Mouse (Mus musculus) embryo, embryonic 11 days (tissue): Measurements from ENCODE around the gene Pafah1b3.

Experiments
- DNase-seq: peaks from one replicate; pipeline ENCODE4 v3.0.0-alpha.2; 2015

Gene Pafah1b3

DNA sequence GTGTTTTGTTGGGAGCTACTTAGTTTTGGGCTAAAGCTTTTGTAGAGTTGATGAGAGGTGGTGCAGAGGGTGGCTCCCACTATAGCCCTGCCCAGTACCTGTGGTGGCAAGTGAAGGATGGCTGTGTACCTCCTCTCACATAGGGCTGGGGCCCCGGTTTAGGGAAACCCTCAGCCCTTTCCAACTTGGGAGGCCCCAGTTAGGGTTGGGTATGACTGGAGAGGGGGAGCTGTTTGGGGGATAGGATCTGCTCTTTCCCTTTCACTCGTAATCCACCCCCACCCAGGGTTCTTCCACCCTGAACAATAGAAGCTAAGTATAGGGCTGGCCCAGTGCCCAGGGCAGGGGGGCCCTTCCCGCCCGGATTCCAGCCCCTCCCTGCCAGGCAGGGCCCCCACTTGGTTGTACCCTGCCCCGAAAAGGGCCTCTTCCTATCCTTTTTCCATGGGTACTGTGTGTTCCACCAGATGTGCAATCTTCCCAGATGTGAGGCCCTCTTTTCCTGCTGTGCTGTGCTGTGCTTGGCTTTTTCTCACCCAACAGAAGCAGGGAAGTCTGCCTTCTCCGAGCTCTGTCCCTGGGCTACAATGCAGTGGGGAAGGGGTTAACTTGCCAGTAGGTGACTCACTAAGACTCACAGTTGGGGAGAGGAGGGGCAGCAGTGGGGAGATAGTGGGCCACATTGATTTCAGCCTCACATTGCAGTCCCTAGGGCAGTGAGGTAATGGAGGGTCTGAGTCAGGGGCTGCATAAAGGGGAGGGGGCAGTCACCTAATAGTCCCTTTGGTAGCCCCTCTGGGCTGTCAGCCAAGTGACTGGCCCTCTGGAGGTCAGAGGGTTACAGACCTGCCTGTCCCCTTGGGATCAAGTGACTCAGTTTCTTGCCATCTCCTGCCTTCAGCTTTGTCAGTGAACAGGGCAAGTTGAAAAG is 17.7 kb downstream of the Pafah1b3 start:
- DNase-seq: peak; percentile 63

DNA sequence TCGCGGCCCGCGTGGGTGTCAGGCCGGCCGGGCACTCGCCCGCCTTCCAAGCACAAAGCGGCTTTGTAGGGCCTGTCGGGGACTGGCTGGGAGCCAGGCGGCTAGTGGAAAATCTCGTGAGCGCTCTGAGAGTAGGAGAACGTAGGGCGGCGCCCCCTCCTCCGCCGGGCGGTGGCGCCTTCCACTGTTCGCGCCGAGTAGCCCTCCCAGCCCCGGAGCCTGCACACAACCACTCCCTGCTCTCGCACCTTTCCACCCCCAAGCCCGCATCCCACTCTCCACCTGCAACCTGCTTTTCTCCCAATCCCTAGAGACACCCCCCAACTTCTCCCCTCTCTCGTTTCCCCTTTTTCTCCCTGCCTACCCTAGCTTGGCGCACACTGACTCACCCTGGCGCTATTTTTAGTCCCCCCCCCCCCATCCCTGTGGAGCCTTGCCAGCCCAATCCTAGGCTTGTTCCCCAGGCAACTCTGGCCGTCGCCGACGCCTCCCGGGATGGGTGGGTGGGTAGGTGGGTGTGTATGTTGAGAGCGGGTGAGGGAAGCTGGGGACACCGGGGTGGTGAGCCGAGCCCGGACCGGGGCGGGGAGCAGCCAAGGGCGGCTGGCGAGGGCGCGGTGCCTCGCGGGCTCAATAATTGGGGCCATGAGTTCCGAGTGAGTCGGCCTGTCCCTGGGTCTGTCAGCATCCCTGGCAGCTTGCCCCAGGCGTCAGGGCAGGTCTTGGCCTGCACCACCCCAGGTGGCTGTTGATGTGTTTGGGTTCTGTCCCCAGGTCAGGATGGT is 18.5 kb downstream of the Pafah1b3 start:
- peak; percentile 92 for DNase-seq

DNA sequence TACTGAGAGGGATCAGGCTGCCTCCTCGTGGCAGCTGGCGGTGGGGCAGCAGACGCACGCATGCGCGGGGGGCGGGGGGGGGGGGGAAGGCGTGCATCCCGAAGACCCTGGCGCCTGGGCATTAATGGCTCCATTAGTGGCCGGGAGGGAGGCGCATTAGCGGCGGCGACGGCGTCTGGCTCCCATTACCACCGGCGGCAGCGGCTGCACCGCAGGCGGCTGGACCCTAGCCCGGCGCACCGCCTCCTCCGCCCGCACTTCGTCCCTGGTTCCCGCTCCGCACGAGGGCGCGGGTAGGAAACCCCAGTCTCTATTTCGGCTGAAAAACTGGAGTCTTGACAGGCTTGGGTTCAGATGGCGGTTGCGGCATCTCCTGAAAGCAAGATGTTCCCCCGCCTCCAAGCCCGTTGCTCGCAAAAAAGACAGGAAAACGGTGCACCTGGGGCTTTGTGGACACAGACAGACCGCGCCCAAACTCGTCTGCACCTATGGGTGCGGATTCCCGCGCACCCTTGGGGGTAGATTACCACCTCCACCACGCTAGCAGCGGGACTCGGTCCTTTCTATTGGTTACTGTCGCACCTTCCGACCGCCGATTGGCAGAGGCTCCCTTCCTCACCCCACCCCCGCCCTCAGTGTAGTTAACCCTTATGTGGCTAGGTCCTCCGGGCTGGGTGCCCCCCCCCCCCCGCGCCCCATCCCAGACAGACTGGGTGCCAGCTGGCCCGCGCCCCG is 19.3 kb downstream of the Pafah1b3 start:
- DNase-seq: peak; percentile 90

DNA sequence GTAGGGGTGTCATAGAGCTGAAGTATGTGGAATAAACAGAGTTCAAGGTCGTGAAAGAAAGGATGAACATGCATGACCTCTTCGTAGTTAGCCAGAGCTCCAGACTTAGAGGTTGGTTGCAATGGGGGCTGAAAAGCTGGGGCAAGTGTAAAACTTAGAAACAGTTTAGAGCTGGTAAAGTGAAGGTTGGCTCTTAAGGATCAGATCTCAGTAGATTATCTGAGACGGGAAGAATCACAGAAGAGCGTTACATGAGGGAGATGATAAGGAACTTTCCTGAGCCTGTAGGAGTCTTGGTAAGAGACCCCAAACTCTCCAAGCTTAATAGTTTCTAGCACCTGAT is 19.8 kb downstream of the Pafah1b3 start:
- no peak for DNase-seq

DNA sequence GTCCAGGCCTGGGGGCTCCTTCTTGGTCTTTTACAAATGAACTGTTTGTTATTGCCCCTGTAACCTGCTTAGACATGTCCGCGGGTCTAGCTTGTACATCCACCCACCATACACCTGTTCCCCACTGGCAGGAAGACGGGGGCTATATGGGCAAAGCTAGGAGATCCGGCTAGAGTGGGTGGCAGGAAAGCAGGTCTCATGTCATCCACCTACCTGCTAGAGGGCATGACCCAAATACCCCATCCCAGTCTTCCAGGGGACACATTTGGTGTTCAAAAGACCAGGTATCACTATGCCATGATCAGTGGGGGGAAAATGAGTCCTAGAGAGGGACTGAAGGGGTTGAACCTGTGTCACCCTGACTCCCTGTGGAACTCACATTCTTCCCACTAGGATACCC is 20.4 kb downstream of the Pafah1b3 start:
- no peak for DNase-seq

DNA sequence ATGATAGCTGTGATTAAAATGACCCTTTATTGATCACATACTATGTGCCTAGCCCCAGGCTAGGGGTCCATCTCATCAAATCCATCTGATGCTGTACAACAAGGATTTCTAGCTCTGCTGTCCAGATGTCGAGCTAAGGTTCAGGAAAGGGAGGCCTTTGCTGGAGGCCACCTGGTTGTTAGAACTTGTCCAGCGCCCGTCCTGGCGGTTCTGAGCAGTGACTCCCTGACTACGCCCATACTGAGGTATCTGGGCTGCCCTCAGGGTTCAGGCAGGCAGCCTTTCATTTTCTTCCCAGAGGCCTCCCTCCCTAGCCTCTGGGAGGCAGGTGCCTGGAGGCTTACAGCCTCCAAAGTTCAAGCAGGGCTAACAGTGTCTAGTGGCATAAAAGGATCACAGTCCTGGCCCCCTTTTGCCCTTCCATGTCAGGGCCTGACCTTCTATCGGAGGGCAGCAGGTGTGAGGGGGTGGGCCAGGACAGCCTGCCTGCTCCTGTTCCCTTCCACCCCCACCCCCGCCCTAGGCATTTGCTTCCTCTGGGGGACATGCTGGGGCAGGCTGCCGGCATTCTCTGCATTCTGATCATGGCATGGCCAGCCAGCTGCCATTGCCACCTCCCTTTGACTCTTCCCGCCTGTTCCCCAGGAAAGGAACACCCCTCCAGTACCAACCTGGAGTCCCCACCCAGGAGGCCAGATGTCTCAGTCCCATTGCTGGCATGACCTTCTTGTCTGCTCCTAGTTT is 22.1 kb downstream of the Pafah1b3 start:
- DNase-seq: no peak

DNA sequence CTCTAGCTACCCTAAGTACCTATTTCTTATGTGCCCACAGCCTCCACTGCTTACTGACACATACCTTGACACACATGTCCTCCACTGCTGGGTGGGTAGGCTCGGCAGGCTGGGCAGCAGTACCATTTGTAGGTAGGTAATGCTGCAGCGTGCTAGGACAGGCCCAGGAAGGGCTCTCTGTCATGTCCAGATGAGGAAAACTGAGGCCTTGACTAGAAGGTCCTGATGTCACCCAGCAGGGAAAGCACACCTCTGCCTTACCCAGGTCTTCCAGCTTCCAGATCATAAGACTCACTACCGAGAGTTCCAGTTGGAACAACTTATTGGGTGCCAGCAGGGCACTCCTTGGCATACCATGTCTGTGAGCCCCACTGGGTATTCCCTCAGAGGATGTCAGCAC is 22.8 kb downstream of the Pafah1b3 start:
- no peak for DNase-seq

DNA sequence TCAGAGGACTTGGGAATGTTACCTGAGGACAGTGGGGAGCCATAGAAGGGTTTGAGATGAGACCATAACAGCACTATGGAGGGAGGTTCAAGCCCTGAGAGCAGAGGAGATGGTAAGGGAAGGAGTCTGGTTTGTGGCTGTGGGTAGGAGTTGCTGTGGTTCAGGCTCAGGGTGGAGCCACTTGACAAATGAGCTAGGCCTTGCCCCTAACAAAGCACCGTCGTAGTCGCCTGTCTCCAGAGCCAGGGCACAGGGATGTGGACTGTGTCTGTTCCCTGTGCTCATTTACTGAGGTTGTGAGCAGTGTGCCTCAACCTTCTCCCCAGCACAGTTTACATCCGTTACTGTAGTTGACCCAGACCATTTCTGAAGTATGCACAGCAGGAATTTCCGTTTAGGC is 23.2 kb downstream of the Pafah1b3 start:
- DNase-seq: no peak

DNA sequence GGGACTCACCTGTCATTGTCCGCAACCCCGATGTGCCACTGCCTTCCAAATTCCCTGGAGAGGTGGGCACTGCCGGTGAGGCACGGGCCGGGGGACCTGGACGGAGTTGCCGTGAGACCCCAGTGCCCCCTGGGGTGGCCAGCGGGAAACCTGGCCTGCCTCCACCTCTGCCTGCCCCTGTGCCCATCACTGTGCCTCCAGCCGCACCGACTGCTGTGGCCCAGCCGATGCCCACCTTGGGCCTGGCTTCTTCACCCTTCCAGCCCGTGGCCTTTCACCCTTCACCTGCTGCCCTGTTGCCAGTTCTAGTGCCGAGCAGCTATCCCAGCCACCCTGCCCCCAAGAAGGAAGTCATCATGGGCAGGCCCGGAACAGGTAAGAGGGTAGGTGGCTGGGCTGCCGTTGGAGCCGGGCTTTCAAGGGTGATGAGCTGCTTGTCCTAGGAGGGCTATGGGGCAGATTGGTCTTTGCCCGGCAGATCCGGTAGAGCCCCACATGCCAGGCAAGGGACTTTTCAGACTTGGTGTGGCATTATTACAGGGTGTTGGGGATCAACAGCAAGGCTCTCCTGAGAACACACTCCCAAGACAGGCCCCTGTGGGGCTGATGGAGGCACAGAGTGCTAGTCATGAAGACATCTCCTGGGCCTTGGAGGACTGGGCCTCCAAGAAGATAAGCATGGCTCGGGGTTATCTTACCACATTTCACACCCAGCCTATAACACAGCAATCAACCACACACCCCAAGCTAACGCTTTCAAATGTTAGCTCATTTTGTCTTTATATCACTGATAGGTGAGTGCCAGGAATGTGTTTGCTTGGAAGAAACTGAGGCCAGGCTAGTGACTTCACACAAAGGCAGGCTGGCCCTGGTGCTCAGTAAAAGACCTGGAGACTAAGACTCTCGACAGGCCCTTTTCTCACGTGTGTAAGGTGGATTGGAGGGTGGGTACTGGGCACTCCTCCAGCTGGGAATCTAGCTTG is 24.2 kb downstream of the Pafah1b3 start:
- no peak for DNase-seq

DNA sequence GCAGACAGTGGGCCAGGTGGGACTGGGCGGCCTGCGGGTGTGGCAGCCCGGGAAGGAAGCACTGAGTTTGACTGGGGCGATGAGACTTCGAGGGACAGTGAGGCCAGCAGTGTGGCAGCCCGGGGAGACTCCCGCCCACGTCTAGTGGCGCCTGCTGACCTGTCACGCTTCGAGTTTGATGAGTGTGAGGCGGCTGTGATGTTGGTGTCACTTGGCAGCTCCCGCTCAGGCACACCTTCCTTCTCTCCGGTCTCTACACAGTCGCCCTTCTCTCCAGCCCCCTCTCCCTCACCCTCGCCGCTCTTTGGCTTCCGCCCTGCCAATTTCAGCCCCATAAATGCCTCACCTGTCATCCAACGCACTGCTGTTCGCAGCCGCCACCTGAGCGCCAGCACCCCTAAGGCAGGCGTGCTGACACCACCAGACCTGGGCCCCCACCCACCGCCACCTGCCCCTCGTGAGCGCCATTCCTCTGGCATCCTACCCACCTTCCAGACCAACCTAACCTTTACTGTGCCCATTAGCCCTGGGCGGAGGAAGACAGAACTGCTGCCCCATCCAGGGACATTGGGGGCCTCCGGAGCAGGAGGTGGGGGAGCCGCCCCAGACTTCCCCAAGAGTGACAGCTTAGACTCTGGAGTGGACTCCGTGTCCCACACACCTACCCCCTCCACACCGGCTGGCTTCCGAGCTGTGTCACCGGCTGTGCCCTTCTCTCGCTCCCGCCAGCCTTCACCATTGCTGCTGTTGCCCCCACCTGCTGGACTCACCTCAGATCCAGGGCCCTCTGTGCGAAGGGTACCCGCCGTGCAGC is 25.1 kb downstream of the Pafah1b3 start:
- DNase-seq: no peak

DNA sequence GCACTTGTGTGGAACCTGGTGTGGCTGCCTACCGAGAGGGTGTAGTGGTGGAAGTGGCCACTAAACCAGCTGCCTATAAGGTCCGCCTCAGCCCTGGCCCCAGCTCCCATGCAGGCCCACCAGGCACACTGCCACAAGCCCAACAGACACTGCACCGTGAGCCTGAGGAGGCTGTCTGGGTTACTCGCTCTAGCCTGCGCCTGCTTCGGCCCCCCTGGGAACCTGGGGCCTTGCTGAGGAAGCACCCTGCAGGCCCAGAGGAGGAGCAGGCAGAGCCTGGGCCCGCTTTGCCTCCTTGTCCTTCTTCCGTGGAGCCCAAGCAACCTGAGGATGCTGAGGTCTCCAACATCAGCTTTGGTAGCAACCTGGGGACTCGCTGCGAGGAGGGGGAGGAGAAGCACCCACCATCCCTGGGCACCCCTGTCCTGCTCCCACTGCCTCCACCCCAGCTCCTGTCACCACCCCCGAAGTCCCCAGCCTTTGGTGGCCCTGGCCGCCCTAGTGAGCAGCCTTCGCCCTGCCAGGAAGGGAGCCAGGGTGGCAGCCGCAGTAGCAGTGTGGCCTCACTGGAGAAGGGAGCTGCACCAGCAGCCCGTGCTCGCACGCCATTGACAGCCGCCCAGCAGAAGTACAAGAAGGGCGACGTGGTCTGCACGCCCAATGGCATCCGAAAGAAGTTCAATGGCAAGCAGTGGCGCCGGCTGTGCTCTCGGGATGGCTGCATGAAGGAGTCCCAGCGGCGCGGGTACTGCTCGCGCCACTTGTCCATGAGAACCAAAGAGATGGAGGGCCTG is 25.9 kb downstream of the Pafah1b3 start:
- no peak for DNase-seq

DNA sequence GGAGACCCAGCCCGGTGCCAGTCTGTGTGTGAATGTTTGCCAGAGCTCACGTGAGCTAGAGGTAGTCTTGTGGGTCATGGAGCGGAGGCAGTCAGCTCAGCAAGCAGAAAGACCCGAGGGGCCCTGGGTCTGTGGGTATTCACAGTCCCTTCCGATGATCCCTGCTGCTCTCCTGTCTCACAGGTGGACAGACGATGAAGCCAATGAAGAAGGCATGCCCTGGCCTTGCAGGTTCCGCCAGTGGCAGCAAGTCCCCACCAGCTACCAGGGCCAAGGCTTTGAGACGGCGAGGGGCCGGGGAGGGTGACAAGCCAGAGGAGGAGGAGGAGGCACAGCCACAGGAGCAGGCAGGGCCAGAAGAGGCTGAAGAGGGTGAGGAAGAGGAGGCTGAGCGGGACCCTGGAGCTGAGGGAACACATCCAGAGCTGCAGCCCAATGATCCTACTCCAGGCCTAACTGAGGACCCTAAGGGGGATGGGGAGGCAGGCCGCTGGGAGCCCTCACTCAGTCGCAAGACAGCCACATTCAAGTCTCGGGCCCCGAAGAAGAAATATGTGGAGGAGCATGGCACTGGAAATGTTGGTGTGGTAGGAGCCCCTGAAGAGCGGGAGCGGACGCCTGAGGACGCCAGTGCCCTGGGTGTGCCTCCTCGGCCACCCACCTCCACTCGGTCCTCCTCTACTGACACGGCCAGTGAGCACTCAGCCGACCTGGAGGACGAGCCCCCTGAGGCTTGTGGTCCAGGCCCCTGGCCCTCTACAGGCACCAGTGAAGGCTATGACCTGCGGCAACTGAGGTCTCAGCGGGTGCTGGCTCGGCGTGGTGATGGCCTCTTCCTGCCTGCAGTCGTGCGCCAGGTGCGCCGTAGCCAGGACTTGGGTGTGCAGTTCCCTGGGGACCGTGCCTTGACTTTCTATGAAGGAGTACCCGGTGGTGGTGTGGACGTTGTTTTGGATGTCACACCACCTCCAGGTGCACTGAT is 26.8 kb downstream of the Pafah1b3 start:
- no peak for DNase-seq

DNA sequence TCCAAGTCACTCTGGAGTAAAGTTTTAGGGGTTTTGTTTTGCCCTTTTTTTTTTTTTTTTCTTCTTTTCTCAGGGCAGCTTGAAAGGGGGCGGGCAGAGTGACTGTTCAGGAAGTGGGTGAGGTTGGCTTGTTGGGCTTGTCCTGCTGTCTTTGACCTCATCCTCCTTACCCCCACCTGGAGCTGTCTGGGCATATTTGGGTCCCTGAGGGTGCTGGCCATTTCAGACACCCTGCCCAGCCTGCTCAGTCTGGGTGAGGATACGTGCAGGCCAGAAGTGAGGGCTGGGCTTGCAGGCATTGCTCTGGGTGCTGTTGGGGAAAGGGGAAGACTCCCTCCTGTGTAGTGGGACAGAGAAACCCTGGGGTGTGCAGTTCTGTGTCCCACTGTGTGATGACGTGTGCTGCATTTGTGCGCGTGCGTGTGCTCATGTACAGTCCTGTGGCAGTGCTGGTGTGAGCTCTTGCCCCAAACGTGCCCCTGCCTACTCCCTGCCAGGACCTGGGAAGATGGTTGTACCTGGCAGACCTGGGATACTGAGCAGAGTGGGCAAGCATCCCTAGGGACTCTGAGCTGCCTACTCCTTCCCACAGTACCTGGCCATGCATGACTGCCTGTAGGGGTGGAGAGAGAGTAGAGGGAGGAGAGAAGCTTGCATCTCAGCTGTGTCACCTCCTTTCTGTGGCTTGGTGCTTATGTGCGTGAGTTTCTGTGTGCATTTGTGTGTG is 28.1 kb downstream of the Pafah1b3 start:
- no peak for DNase-seq

DNA sequence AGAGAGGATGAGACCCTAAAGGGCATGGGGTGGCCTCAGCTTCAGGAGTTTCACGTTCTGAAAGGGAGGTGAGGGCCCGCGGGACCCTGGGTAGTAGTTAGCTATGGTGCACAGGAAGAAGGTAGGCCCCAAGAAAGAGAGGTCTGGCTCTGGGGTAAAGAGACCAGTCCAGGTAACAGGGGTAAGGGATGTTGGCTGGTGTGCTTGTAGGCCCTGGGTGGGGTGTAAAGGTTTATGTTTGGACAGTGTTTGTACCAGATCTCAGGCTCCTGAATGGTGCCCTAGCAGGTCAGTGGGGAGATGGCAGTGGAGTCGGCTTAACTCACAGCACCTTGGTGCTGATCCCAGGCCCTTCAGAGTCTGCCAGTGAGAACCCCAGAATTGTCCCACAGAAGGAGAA is 28.8 kb downstream of the Pafah1b3 start:
- no peak for DNase-seq

DNA sequence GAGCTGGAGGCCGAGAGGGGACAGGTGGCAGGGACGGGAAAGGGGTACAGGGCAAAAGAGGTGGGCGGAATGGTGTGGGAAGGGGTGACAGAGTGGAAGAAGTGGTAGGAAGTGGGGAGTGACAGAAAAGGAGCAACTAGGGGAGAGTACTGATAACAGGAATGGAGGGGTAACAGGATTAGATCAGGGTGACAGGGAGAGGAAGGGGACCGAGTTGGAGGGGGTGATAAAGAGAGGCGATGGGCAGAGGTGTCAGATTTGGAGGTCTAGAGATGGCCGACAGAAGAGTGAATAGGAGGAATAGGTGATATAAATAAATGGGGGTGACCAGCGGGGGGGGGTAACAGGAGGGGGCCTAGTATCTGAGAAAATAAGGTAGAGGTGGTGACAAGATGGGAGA is 29.2 kb downstream of the Pafah1b3 start:
- DNase-seq: no peak

DNA sequence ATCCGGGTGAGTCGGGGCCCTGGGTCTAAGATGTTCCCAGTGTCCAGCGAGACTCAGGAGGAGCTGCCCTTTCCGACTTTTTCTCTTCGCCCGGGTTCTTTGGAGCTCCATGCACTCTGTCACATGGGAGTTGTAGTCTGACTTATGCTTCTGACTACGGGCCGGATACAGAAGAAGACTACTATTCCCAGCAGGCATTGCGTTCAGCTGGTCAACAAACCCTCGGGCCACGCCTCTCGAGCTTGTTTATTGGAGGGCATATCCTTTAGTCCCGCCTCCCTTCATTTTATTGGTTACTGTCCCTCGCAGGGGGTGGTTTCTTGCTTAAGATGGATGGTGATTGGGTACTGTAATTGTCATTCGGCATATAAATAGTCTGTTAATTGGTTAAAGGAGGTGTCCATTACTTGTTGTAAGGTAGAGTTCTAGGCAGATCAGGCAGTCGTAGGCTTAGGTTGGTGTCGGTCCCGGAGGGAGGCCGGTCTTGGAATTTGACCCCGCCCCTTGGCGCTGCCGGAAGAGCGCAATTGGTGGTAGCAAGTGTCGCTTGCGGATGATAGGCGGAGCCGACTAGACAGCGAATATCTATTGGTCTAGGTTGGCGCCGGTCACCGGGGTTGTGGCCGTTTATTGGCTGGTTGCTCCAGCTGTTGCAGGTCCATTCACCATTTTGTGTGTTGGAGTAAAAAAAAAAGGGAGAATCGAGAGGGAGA is 29.9 kb downstream of the Pafah1b3 start:
- DNase-seq: peak; percentile 100

DNA sequence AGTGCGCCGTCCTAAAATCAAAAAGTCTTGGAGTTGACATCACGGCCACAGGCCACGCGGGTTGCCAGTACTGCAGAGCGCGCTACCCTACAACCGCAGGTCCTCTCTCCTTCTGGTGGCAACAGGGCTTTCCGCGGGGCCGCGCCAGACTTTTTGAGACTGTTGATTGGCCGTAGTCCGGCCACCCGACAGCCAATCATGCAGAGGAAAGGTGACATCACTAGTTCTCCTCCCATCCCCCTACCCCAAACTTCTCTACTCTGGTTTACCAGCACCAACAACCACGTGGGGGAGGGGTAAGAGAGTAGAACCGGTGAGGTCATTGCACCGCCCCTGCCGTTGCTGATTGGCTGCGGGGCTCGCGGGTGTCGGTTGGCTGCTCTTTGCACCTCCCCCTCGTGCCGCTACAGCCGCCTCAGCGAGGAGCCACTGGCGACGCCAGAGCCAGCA is 30.5 kb downstream of the Pafah1b3 start, which contains the start of gene Cic:
Gene Cic (plus strand): TSS at position 404 of the 450 bp plus-strand sequence.
- peak; percentile 100 for DNase-seq
